Mouse (Mus musculus) kidney, embryonic 15.5 days (tissue): ENCODE measurements around the gene Lpp. TPM values are rescaled to one million over a fixed set of nuclear protein-coding genes. Genes with fewer than 3 reads are reported as not detected.

Experiments
- ATAC-seq: fragments of 200-750 bp; cut with Nextera tagmentation; replicated peaks from 2 replicates; pipeline ENCODE4 v1.8.0; 2017; ENCODE audit warnings: moderate TSS enrichment; ENCODE audit not compliant: low FRiP score
- H3K27ac ChIP-seq: fragments of 300-500 bp; sonication (generic); 2 replicates; pipeline ENCODE4 v1.5.1; 2015; ENCODE audit warnings: mild to moderate bottlenecking, inconsistent platforms
- H3K27me3 ChIP-seq: fragments of 300-500 bp; sonication (generic); 2 replicates; pipeline ENCODE4 v1.6.1; 2015; ENCODE audit warnings: inconsistent platforms
- H3K36me3 ChIP-seq: fragments of 300-500 bp; sonication (generic); 2 replicates; pipeline ENCODE4 v1.6.1; 2015; ENCODE audit warnings: inconsistent platforms
- H3K4me1 ChIP-seq: fragments of 300-500 bp; sonication (generic); 2 replicates; pipeline ENCODE4 v1.6.1; 2015; ENCODE audit warnings: inconsistent platforms
- H3K4me2 ChIP-seq: fragments of 300-500 bp; sonication (generic); 2 replicates; pipeline ENCODE4 v1.6.1; 2015; ENCODE audit warnings: moderate library complexity, mild to moderate bottlenecking, inconsistent platforms
- H3K4me3 ChIP-seq: fragments of 300-500 bp; sonication (generic); replicated peaks from 2 replicates; pipeline ENCODE4 v1.5.1; 2015; ENCODE audit warnings: mild to moderate bottlenecking, inconsistent platforms
- H3K9ac ChIP-seq: fragments of 300-500 bp; sonication (generic); 2 replicates; pipeline ENCODE4 v1.6.1; 2015; ENCODE audit warnings: mild to moderate bottlenecking, inconsistent platforms
- H3K9me3 ChIP-seq: fragments of 300-500 bp; sonication (generic); replicated peaks from 2 replicates; pipeline ENCODE4 v1.6.1; 2016; ENCODE audit warnings: inconsistent platforms
- WGBS: fragments of 180-500 bp; shearing (Covaris S2); methylation state at CpG from one replicate; pipeline ENCODE4 v1.1.7; 2015; ENCODE audit warnings: mixed read lengths; 5-methylcytosine and 5-hydroxymethylcytosine counted together
- polyA plus RNA-seq: library from polyadenylated mRNA; unstranded; fragments of >200 nt; fragmentation: Nextera tagmentation; extraction: Ambion mirVana; gene quantifications from 2 replicates; pipeline ENCODE4 v1.2.1, GENCODE M21; 2015

Lpp gene
- polyA plus RNA-seq, 1 experiment from 2014 or later, result 58.6 TPM

GRCm38 (mm10) chr16:24836550-24836949 is 443.2 kb downstream of the Lpp start:
- ATAC-seq, result no peak
- Histone ChIP-seq H3K27me3 (no peaks in the 10 kb centered on the region), H3K9ac (no peak overlapping the region), H3K4me2 (no peak overlapping the region), H3K36me3 (no peaks in the 10 kb centered on the region), H3K4me1 (no peaks in the 10 kb centered on the region), H3K27ac (no peak overlapping the region), H3K4me3 (no peak overlapping the region), H3K9me3 (no peaks in the 10 kb centered on the region)
- 88% methylated on average over 5 of the region's 5 CpGs for WGBS

DNA sequence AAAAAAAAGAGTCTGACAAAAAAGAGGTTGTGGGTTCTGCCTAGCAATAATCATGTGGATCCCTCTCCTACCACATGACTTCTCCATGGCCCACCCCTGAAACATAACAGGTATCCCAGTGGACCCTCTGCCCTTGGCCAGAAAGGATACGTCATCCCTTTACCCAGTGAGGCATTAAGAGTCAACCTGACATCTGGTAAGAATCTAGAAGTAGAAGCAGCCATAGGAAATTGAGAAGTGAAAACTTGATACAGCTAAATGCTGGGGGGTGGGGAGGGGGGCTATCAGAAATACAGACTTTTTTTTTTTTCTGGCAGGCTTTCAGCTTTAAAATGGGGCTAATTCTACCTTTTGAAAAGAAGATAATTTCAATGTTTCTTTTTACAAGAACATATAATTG is 445.7 kb downstream of the Lpp start:
- ATAC-seq, result no peak
- Histone ChIP-seq H3K36me3 (no peaks in the 10 kb centered on the region), H3K9me3 (no peaks in the 10 kb centered on the region), H3K4me1 (0 out of 2 replicates have a peak, but pooled peaks cover 4% of the 10 kb centered on the region), H3K4me3 (no peak overlapping the region), H3K4me2 (no peak overlapping the region), H3K9ac (no peak overlapping the region), H3K27ac (no peak overlapping the region), H3K27me3 (no peaks in the 10 kb centered on the region)
- WGBS, result 56% methylated on average over 1 of the region's 1 CpGs

GRCm38 (mm10) chr16:24840073-24840472 is 446.8 kb downstream of the Lpp start:
- Histone ChIP-seq H3K4me2 (no peak overlapping the region), H3K9ac (no peak overlapping the region), H3K4me1 (0 out of 2 replicates have a peak, but pooled peaks cover 6% of the 10 kb centered on the region), H3K36me3 (no peaks in the 10 kb centered on the region), H3K27ac (no peak overlapping the region), H3K27me3 (no peaks in the 10 kb centered on the region), H3K4me3 (no peak overlapping the region), H3K9me3 (no peaks in the 10 kb centered on the region)
- 86% methylated on average over 5 of the region's 5 CpGs for WGBS
- ATAC-seq, result no peak

DNA sequence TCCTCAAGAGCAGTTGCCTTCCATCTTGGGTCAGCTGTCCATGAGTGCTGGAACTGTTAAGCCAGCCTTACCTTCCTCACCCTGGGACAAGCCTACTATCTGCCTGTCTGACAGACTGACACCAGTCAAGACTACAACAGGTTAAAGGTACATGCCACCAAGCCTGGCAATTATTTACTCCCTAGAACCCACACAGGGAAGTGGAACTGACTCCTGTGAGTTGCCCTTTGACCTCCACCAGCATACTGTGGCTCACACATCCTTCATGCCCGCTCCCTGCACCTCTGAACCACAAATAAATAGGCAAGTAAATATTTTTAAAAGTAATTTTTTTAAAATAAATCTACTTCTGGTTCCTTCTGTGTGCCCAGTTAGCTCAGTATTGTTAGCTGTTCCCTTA is 452.8 kb downstream of the Lpp start:
- H3K27me3 ChIP-seq, result no peaks in the 10 kb centered on the region
- ATAC-seq, result no peak
- 0 out of 2 replicates have a peak, but pooled peaks cover 6% of the 10 kb centered on the region for H3K4me1 ChIP-seq
- H3K4me3 ChIP-seq, result no peak overlapping the region
- 79% methylated on average over 1 of the region's 1 CpGs for WGBS
- H3K27ac ChIP-seq, result no peak overlapping the region
- H3K4me2 ChIP-seq, result no peak overlapping the region
- no peaks in the 10 kb centered on the region for H3K36me3 ChIP-seq
- H3K9ac ChIP-seq, result no peak overlapping the region
- H3K9me3 ChIP-seq, result no peaks in the 10 kb centered on the region

DNA sequence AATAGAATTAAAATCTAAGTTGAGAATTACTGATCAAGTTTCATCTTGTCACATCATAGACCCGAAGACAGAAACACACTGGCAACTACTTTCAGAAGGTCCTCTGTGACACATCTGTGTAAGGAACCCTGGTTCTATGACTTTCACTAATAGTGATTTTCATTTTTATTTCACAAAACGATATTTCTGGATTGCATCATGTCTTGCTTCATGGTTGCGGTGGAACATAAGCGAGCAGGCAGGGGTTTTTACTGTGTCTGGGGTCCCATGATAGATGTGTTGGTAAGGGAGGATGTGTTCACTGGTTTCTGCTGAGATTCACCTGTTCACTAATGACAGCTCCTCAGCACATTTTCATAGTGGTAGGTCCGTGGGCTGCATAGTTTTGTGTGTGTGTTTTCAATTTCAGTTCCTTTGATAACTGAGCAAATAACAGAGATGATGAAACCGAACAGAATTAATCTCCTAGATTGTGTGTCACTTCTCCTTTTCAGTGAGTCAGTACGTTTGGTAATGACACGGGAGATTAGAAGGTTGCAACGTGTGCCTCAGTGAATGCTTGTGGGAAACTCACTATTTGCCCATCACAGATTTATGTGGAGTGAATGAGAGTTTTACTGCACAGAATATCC is 466.3 kb downstream of the Lpp start:
- no peak overlapping the region for H3K27ac ChIP-seq
- WGBS, result 83% methylated on average over 9 of the region's 9 CpGs

DNA sequence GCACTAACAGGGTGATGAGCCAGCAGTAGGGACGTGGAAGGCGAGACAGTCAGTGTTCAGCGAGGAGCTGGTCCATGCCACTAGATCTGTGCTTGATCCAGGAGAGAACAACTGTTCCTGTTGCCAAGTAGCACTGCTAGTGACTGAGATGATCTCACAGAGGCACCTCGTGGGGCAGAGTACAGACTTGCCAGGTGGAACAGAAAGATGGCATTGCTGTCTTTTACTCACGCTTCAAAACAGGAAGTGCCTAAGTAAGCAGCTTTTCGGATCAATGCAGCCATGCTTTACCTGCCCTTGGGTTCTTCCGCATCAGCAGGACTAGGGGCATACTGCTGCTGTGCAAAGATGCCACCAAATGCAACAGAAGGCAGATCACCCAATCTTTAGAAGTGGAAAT is 467.1 kb downstream of the Lpp start:
- no peak for ATAC-seq
- Histone ChIP-seq H3K4me3 (no peak overlapping the region), H3K4me1 (no peaks in the 10 kb centered on the region), H3K4me2 (no peak overlapping the region), H3K9me3 (no peaks in the 10 kb centered on the region), H3K27ac (no peak overlapping the region), H3K36me3 (no peaks in the 10 kb centered on the region), H3K9ac (no peak overlapping the region), H3K27me3 (no peaks in the 10 kb centered on the region)
- 80% methylated on average over 7 of the region's 7 CpGs for WGBS

More for the DNA sequence above, 466.3 kb downstream of the Lpp start:
- Histone ChIP-seq H3K4me1 (no peaks in the 10 kb centered on the region), H3K4me3 (no peak overlapping the region), H3K27me3 (no peaks in the 10 kb centered on the region), H3K4me2 (no peak overlapping the region), H3K36me3 (no peaks in the 10 kb centered on the region), H3K9me3 (no peaks in the 10 kb centered on the region), H3K9ac (no peak overlapping the region)
- ATAC-seq, result no peak

DNA sequence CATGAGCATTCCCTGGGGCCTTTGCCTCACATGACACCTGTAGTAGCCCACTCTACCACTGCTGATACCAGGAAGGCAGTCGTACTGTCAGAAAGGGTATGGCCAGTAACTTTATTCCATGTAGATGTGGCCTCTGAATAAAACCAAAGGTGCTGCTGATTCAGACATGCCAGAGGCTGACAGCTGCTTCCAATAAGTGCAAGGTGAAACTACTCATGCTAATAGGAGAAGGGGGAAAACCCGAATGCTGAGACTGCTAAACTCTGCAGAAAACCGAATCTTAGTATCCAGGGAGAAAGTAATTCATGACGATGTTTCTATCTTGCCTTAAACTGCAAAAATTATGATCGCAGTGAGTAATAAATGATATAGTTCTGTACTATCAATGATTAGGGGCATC is 468.1 kb downstream of the Lpp start:
- 89% methylated on average over 5 of the region's 5 CpGs for WGBS
- ATAC-seq, result no peak
- Histone ChIP-seq H3K4me2 (no peak overlapping the region), H3K27me3 (no peaks in the 10 kb centered on the region), H3K4me1 (no peaks in the 10 kb centered on the region), H3K27ac (no peak overlapping the region), H3K36me3 (no peaks in the 10 kb centered on the region), H3K9ac (no peak overlapping the region), H3K4me3 (no peak overlapping the region), H3K9me3 (no peaks in the 10 kb centered on the region)

- Histone ChIP-seq H3K4me1 (no peaks in the 10 kb centered on the region), H3K9ac (no peak overlapping the region), H3K27ac (no peak overlapping the region), H3K4me2 (no peak overlapping the region), H3K4me3 (no peak overlapping the region), H3K36me3 (peaks cover 9% of the 10 kb centered on the region), H3K27me3 (no peaks in the 10 kb centered on the region), H3K9me3 (peaks cover 5% of the 10 kb centered on the region)
- ATAC-seq, result no peak
- 63% methylated on average over 4 of the region's 4 CpGs for WGBS
Measured at GRCm38 (mm10) chr16:24874235-24874634, 480.9 kb downstream of the Lpp start.

DNA sequence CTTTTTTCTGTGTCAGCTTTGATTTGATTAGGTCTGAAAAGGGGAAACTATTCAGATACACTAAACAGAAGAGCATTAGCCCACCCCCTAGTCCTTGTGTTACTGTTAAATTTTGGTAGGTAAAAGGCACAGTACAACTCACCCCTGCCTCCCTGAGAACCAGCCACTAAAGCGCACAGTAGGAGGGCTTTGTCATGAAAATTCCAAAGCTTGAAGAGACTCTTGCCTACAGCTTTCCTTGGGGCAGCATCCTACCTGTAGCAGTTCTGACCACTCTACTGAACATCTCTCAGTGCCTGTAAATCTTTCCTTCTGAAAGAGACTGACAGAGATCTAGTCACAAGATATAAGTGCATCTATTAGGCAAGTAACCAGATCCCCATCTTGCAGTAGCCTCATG is 482.4 kb downstream of the Lpp start:
- WGBS, result 79% methylated on average over 1 of the region's 1 CpGs
- Histone ChIP-seq H3K9me3 (peaks cover 5% of the 10 kb centered on the region), H3K4me3 (no peak overlapping the region), H3K9ac (no peak overlapping the region), H3K36me3 (peaks cover 8% of the 10 kb centered on the region), H3K27me3 (no peaks in the 10 kb centered on the region), H3K4me2 (no peak overlapping the region), H3K4me1 (no peaks in the 10 kb centered on the region), H3K27ac (no peak overlapping the region)
- no peak for ATAC-seq

DNA sequence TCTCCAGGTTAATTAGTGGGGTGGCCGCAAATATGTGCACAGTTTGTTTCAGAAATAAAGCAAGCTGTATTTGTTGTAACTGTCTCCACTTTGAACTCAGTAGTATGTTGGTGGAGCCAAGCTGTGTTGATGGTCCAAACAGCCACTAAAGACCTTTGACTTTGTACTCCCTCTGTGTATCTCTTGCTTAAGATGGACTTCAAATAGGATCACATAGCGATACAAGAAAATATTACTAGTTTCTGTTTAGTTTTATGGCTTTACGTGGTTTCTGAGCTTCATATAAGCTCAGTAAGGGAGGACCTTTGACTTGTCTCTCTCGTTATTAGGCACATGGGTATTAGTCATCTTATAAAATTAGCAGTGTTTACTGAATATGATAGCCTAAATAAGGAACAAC is 485.7 kb downstream of the Lpp start:
- H3K9ac ChIP-seq, result no peak overlapping the region
- no peak for ATAC-seq

GRCm38 (mm10) chr16:24880698-24881097 is 487.4 kb downstream of the Lpp start:
- no peaks in the 10 kb centered on the region for H3K4me1 ChIP-seq
- no peaks in the 10 kb centered on the region for H3K9me3 ChIP-seq
- H3K27ac ChIP-seq, result no peak overlapping the region
- H3K9ac ChIP-seq, result no peak overlapping the region
- WGBS, result 64% methylated on average over 8 of the region's 8 CpGs
- no peaks in the 10 kb centered on the region for H3K27me3 ChIP-seq
- H3K4me2 ChIP-seq, result no peak overlapping the region
- no peak for ATAC-seq
- H3K4me3 ChIP-seq, result no peak overlapping the region
- H3K36me3 ChIP-seq, result no peaks in the 10 kb centered on the region

More for the DNA sequence above, 485.7 kb downstream of the Lpp start:
- H3K4me2 ChIP-seq, result no peak overlapping the region
- H3K4me1 ChIP-seq, result no peaks in the 10 kb centered on the region
- H3K27ac ChIP-seq, result no peak overlapping the region
- no peaks in the 10 kb centered on the region for H3K9me3 ChIP-seq
- WGBS, result 85% methylated on average over 4 of the region's 4 CpGs
- no peaks in the 10 kb centered on the region for H3K36me3 ChIP-seq
- H3K27me3 ChIP-seq, result no peaks in the 10 kb centered on the region
- H3K4me3 ChIP-seq, result no peak overlapping the region

DNA sequence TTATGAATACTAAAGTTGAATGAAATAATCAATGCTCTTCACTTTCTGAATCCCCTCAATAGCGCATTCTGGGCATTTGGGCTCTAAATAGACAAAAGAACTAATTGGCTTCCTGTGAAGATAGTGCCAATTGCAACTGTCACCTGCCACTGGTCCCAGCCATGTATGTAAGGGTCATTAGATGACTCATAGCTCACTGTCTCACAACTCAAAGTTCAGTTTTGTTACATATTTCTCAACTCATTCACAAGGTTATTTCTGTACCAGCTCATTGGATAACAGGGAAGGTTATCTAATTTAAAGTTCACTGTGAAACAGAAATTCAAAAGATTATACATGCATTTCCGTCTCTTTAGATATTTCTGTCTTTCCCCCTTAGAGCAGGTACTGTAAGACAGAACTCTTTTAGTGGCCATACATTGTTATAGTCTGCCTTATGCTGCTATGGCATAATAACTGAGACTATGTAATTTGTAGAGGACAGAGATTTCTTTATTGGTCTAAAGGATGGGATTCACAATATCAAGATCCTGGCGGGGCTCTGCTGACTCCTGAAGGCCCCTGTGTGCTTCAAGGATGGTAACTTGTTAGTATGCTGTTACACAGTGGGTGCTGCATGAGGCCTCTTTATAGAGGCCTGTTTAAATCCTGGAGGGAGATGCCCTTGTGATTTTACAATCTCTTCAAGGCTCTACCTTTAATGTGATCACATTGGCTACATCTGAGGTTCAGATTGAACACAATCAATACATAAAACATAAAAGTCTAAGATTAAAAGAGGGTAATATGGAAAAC is 488.9 kb downstream of the Lpp start:
- Histone ChIP-seq H3K4me3 (no peak overlapping the region), H3K4me2 (no peak overlapping the region), H3K27ac (no peak overlapping the region), H3K4me1 (peaks cover 13% of the 10 kb centered on the region), H3K9me3 (no peaks in the 10 kb centered on the region), H3K27me3 (no peaks in the 10 kb centered on the region), H3K36me3 (no peaks in the 10 kb centered on the region), H3K9ac (no peak overlapping the region)
- WGBS, result 92% methylated on average over 3 of the region's 3 CpGs
- no peak for ATAC-seq
